Mouse (Mus musculus): Measurements from ENCODE around the gene Eefsec. TPM values are rescaled to one million over a fixed set of nuclear protein-coding genes. Genes with fewer than 3 reads are reported as not detected.
A peak's percentile ranks its signal among the peaks of the same experiment; 100 is the strongest.

The Eefsec gene
- total RNA-seq, 2 experiments from 2014 or later = 8.1 to 8.2 TPM

GRCm38 (mm10) chr6:88306100-88306746 lies 140.1 kb downstream of the Eefsec start:
- no peak for TF ChIP-seq CTCF (IDR thresholded peaks at IDR 0.05)
- H3K4me3 ChIP-seq = no peak overlapping the region
- DNase-seq = peak; percentile 34
- no peak overlapping the region for H3K27ac ChIP-seq
- intact Hi-C loops (cut with DNase I) = no loop called here

GRCm38 (mm10) chr6:88301234-88301633 lies 145.1 kb downstream of the Eefsec start:
- DNase-seq = no peak
- intact Hi-C loops (cut with DNase I) = no loop called here
- no peak overlapping the region for H3K27ac ChIP-seq
- H3K4me3 ChIP-seq = no peak overlapping the region
- no peak for TF ChIP-seq CTCF (IDR thresholded peaks at IDR 0.05)

- no peak overlapping the region for H3K4me3 ChIP-seq
- TF ChIP-seq CTCF (IDR thresholded peaks at IDR 0.05) = no peak
- DNase-seq = no peak
- intact Hi-C loops (cut with DNase I) = no loop called here
- no peak overlapping the region for H3K27ac ChIP-seq
These were observed 146.8 kb downstream of the Eefsec start for GRCm38 (mm10) chr6:88299491-88299890.

- no peak for DNase-seq
- Histone ChIP-seq H3K27ac (no peak overlapping the region), H3K4me3 (no peak overlapping the region)
- intact Hi-C loops (cut with DNase I) = no loop called here
- no peak for TF ChIP-seq CTCF (IDR thresholded peaks at IDR 0.05)
These were observed 153.9 kb downstream of the Eefsec start for GRCm38 (mm10) chr6:88292274-88292909.

- H3K27ac ChIP-seq = no peak overlapping the region
- no peak overlapping the region for H3K4me3 ChIP-seq
- intact Hi-C loops (cut with DNase I) = no loop called here
- DNase-seq = peak; percentile 61
- TF ChIP-seq CTCF (IDR thresholded peaks at IDR 0.05) = no peak
These were observed 156.1 kb downstream of the Eefsec start for GRCm38 (mm10) chr6:88290129-88290766.

GRCm38 (mm10) chr6:88278141-88278540 lies 168.2 kb downstream of the Eefsec start:
- Histone ChIP-seq H3K27ac (no peak overlapping the region), H3K4me3 (no peak overlapping the region)
- peak; percentile 12 for DNase-seq
- intact Hi-C loops (cut with DNase I) = no loop called here
- no peak for TF ChIP-seq CTCF (IDR thresholded peaks at IDR 0.05)

- intact Hi-C loops (cut with DNase I) = no loop called here
- peak; percentile 3 for DNase-seq
- Histone ChIP-seq H3K27ac (no peak overlapping the region), H3K4me3 (no peak overlapping the region)
- no peak for TF ChIP-seq CTCF (IDR thresholded peaks at IDR 0.05)
These were observed 169.1 kb downstream of the Eefsec start for GRCm38 (mm10) chr6:88277242-88277641.

- H3K4me3 ChIP-seq = no peak overlapping the region
- no peak overlapping the region for H3K27ac ChIP-seq
- intact Hi-C loops (cut with DNase I) = no loop called here
- TF ChIP-seq CTCF (IDR thresholded peaks at IDR 0.05) = no peak
- DNase-seq = no peak
These were observed 170.1 kb downstream of the Eefsec start for GRCm38 (mm10) chr6:88276221-88276620.

- TF ChIP-seq CTCF (IDR thresholded peaks at IDR 0.05) = no peak
- intact Hi-C loops (cut with DNase I) = no loop called here
- Histone ChIP-seq H3K27ac (no peak overlapping the region), H3K4me3 (no peak overlapping the region)
- peak; percentile 1 for DNase-seq
These were observed 171.7 kb downstream of the Eefsec start for GRCm38 (mm10) chr6:88274623-88275022.

GRCm38 (mm10) chr6:88267970-88268369 lies 178.4 kb downstream of the Eefsec start:
- no peak overlapping the region for H3K4me3 ChIP-seq
- H3K27ac ChIP-seq = no peak overlapping the region
- no peak for TF ChIP-seq CTCF (IDR thresholded peaks at IDR 0.05)
- intact Hi-C loops (cut with DNase I) = no loop called here
- no peak for DNase-seq

GRCm38 (mm10) chr6:88267068-88267467 lies 179.3 kb downstream of the Eefsec start:
- DNase-seq = no peak
- Histone ChIP-seq H3K27ac (no peak overlapping the region), H3K4me3 (no peak overlapping the region)
- no peak for TF ChIP-seq CTCF (IDR thresholded peaks at IDR 0.05)
- intact Hi-C loops (cut with DNase I) = no loop called here

GRCm38 (mm10) chr6:88266055-88266454 lies 180.3 kb downstream of the Eefsec start:
- intact Hi-C loops (cut with DNase I) = no loop called here
- no peak for DNase-seq
- H3K4me3 ChIP-seq = no peak overlapping the region
- H3K27ac ChIP-seq = no peak overlapping the region
- TF ChIP-seq CTCF (IDR thresholded peaks at IDR 0.05) = no peak

GRCm38 (mm10) chr6:88265355-88265754 lies 181.0 kb downstream of the Eefsec start:
- intact Hi-C loops (cut with DNase I) = no loop called here
- DNase-seq = no peak
- Histone ChIP-seq H3K27ac (no peak overlapping the region), H3K4me3 (no peak overlapping the region)
- TF ChIP-seq CTCF (IDR thresholded peaks at IDR 0.05) = no peak

Data from gastrocnemius, adult 2 months (tissue).